Mouse (Mus musculus): ENCODE results near the gene Tas2r124.

DNA sequence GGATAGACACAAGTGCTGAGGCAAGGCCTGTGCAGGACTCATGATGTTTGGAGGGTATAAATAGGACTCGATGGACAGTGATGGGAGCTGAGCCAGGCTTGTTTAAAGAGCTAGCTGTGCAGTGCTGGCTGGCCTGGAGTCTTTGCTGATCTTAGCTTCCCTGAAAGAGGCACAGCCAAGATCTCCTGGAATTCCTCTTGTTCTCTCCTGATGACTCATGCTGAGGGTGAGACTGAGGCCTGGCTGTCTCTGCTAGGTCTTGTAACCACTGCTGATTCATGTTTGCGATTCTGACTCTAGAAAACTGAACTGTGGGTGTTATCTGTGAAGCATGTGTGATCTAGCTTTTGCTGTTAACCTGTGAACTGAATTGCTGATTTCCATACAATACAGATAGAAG lies 4.3 kb upstream of the Tas2r124 start:
- no peak for TF ChIP-seq CTCF (IDR thresholded peaks at IDR 0.05; ENCODE audit: low read depth)
- TF ChIP-seq EP300 (IDR thresholded peaks at IDR 0.05; ENCODE audit: low read depth): no peak
